Mouse (Mus musculus) intestine, embryonic 14.5 days (tissue): ENCODE results near the gene Lamp1. TPM values are rescaled to one million over a fixed set of nuclear protein-coding genes. Genes with fewer than 3 reads are reported as not detected.
"Not testable (repeated sequence)": the region's sequence is repeated elsewhere in the genome, so short reads cannot be mapped to it uniquely, and the experiment has no call there.

Experiments used
- ATAC-seq: fragments of 200-750 bp; cut with Nextera tagmentation; replicated peaks from 2 replicates; pipeline ENCODE4 v1.8.0; 2017; ENCODE audit warnings: low read depth, moderate number of reproducible peaks, moderate TSS enrichment, moderate library complexity; ENCODE audit not compliant: low FRiP score, low TSS enrichment
- DNase-seq: peaks from one replicate; pipeline ENCODE4 v3.0.0-alpha.2; 2018; ENCODE audit warnings: low spot score
- H3K27ac ChIP-seq: fragments of 300-500 bp; sonication (generic); 2 replicates; pipeline ENCODE4 v1.5.1; 2014; ENCODE audit warnings: low read depth, mild to moderate bottlenecking, control low read depth
- H3K27me3 ChIP-seq: fragments of 300-500 bp; sonication (generic); replicated peaks from 2 replicates; pipeline ENCODE4 v1.6.1; 2014; ENCODE audit warnings: low read length, control low read depth; ENCODE audit not compliant: control insufficient read depth, insufficient read depth
- H3K36me3 ChIP-seq: fragments of 300-500 bp; sonication (generic); 2 replicates; pipeline ENCODE4 v1.6.1; 2014; ENCODE audit warnings: low read length, control low read depth; ENCODE audit not compliant: control insufficient read depth, insufficient read depth
- H3K4me1 ChIP-seq: fragments of 300-500 bp; sonication (generic); replicated peaks from 2 replicates; pipeline ENCODE4 v1.6.1; 2014; ENCODE audit warnings: low read length, control low read depth, mixed read lengths; ENCODE audit not compliant: control insufficient read depth, insufficient read depth
- H3K4me2 ChIP-seq: fragments of 300-500 bp; sonication (generic); 2 replicates; pipeline ENCODE4 v1.6.1; 2014; ENCODE audit warnings: low read length
- H3K4me3 ChIP-seq: fragments of 300-500 bp; sonication (generic); 2 replicates; pipeline ENCODE4 v1.5.1; 2014; ENCODE audit warnings: low read depth, low read length, control low read depth, mixed read lengths
- H3K9ac ChIP-seq: fragments of 300-500 bp; sonication (generic); 2 replicates; pipeline ENCODE4 v1.6.1; 2014; ENCODE audit warnings: mild to moderate bottlenecking, low read length
- H3K9me3 ChIP-seq: fragments of 300-500 bp; sonication (generic); 2 replicates; pipeline ENCODE4 v1.6.1; 2016; ENCODE audit warnings: low read length, control low read depth; ENCODE audit not compliant: control insufficient read depth
- WGBS: fragments of 180-500 bp; shearing (Covaris S2); extraction: QIAGEN DNeasy Blood & Tissue Kit; methylation state at CpG from one replicate; pipeline ENCODE4 v1.1.7; 2014; 5-methylcytosine and 5-hydroxymethylcytosine counted together
- polyA plus RNA-seq: library from polyadenylated mRNA; unstranded; fragments of >200 nt; fragmentation: Nextera tagmentation; extraction: Ambion mirVana; gene quantifications from 2 replicates; pipeline ENCODE4 v1.2.1, GENCODE M21; 2014

Gene Lamp1
- polyA plus RNA-seq, 1 experiment from 2014 or later: 321 TPM

DNA sequence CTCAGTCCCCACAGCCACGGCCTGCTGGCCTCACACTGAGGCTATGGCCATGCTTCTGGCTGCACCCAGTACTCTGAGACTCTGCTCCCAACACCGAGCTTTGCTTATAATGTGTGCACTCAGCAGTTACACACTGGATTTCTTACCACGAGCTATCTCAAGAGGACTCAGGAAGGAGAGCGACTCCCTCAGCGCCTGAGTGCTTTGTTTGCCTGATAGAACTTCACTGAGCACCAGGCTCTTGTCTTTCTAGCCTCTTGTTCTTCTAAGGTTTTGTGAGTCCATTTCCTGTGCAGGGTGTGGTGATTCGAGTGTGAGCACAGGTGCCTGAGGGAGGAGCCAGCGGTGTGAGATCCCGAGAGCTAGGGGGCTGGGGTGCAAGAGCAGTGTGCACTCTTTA, 34.1 kb upstream of the Lamp1 start:
- Histone ChIP-seq H3K36me3 (peaks cover 86% of the 10 kb centered on the region), H3K4me3 (no peak overlapping the region), H3K4me1 (no peaks in the 10 kb centered on the region), H3K9me3 (no peaks in the 10 kb centered on the region), H3K9ac (no peak overlapping the region), H3K4me2 (no peak overlapping the region), H3K27me3 (no peaks in the 10 kb centered on the region), H3K27ac (no peak overlapping the region)
- WGBS: 90% methylated on average over 8 of the region's 8 CpGs
- DNase-seq (no peak), ATAC-seq (no peak)

DNA sequence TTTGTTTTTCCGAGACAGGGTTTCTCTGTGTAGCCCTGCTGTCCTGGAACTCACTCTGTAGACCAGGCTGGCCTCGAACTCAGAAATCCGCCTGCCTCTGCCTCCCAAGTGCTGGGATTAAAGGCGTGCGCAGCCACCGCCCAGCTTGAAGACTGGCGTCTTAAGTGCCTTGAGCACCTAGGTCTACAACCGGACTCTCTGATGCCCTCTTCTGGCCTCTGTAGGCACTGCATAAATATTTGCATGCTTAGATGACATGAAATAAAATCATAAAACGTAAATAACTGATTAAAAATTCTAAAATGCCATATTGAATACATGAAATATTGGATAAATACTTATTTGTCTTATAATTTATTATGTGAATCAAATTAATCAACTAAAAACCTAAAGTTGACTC, 26.7 kb upstream of the Lamp1 start:
- ATAC-seq, H3K4me2 ChIP-seq, H3K4me1 ChIP-seq, H3K9ac ChIP-seq, H3K27ac ChIP-seq, H3K9me3 ChIP-seq, H3K27me3 ChIP-seq, H3K4me3 ChIP-seq: not testable (repeated sequence)
- DNase-seq: peak; percentile 75
- peaks cover 99% of the 10 kb centered on the region for H3K36me3 ChIP-seq
- WGBS: 72% methylated on average over 9 of the region's 9 CpGs

DNA sequence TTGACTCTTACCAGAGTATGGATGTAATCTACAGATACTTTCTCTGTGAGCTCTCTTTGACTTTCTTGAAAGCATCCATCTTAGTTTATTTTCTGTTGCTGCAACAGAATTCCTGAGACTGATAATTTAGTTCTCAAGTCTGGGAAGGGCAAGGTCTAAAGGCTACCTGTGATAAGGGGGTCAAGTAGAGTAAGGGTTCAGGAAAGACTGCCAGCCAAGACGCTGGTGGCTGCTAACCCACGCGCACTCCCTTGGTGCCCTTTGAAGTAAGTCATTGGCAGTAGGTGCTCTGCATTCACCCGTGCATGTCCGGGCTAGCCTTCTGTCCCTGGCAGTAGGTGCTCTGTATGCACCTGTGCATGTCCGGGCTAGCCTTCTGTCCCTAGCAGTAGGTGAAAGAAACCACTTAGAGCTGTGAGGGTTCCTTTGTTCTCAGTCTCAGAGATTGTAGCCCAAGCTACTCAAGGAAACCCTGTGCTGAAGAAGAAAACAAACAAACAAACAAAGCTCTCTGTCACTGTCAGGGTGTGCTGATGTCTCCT, 19.2 kb upstream of the Lamp1 start:
- Histone ChIP-seq H3K27me3 (no peaks in the 10 kb centered on the region), H3K4me1 (no peaks in the 10 kb centered on the region), H3K9ac (no peak overlapping the region), H3K4me2 (no peak overlapping the region), H3K36me3 (peaks cover 99% of the 10 kb centered on the region), H3K4me3 (no peak overlapping the region), H3K27ac (no peak overlapping the region), H3K9me3 (no peaks in the 10 kb centered on the region)
- ATAC-seq (no peak), DNase-seq (no peak)
- WGBS: 94% methylated on average over 6 of the region's 6 CpGs

DNA sequence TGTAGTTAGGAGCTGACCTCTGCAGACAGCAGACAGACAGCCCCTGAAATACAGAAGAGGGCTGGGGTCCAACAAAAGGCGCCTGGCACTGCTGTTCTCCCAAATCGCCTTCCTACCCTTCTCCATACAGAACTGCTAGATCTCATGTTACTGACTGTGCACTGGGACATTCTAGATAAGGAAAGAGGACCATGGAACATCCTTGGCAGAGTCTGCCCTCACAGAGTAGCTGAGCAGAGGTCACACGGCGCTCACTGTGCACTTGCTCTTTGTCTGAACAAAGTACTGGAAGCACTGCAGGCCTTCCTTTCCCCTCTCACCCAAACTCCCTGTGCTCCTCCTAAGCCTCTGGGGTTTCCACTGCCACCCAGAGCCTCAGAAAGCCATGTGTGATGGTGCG, 17.3 kb upstream of the Lamp1 start:
- Histone ChIP-seq H3K4me1 (no peaks in the 10 kb centered on the region), H3K27ac (no peak overlapping the region), H3K27me3 (no peaks in the 10 kb centered on the region), H3K4me2 (no peak overlapping the region), H3K9me3 (no peaks in the 10 kb centered on the region), H3K9ac (no peak overlapping the region), H3K36me3 (peaks cover 99% of the 10 kb centered on the region), H3K4me3 (no peak overlapping the region)
- 93% methylated on average over 5 of the region's 5 CpGs for WGBS
- no peak for ATAC-seq
- DNase-seq: no peak

DNA sequence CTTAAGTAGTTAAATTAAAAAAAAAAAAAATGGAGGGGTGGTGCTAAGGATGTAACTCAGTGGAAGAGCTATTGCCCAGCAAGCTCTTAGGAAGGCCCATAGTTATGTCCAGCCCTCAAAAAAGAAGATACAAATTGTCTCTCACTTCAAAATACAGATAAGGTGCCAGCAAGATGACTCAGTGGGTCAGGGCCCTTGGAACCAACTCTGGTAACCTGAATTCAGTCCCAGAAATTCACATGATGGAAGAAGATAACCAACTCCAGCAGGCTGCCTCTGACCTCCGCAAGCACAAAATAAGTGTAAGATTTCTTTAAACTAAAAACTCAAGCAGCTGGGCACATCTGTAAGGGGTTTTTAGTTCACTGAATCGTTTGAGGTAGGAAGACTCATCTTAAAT, 10.5 kb upstream of the Lamp1 start:
- no peak overlapping the region for H3K9ac ChIP-seq
- H3K9me3 ChIP-seq: no peaks in the 10 kb centered on the region
- no peak overlapping the region for H3K27ac ChIP-seq
- H3K4me1 ChIP-seq: no peaks in the 10 kb centered on the region
- H3K36me3 ChIP-seq: peaks cover 49% of the 10 kb centered on the region
- ATAC-seq (no peak), DNase-seq (no peak)
- H3K4me3 ChIP-seq: no peak overlapping the region
- WGBS: 84% methylated on average over 2 of the region's 2 CpGs
- no peaks in the 10 kb centered on the region for H3K27me3 ChIP-seq
- no peak overlapping the region for H3K4me2 ChIP-seq

- peaks cover 42% of the 10 kb centered on the region for H3K36me3 ChIP-seq
Observed at GRCm38 (mm10) chr8:13149287-13149686, 9.7 kb upstream of the Lamp1 start.

DNA sequence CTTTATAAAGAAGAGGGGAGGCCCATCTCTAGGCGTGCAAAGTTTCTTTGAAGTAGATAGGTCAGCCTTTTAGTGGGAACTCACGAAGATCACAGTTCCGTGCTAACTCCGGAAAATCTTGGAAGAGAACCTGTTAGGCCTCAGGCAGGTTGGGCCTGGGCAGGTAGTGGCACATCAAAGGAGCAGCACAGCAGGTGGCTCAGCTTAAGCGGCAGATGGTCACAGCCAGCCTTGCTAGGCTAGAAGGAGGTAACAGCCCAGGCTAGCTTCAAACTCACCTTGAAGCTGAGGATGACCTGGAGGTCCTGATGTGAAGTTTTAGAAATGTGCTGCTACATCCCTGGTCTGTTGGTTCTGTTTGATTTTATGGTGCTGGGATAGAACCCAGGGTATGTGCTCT, 9.1 kb upstream of the Lamp1 start:
- Histone ChIP-seq H3K4me1 (no peaks in the 10 kb centered on the region), H3K36me3 (peaks cover 36% of the 10 kb centered on the region), H3K4me2 (no peak overlapping the region), H3K27ac (no peak overlapping the region), H3K4me3 (no peak overlapping the region), H3K27me3 (no peaks in the 10 kb centered on the region), H3K9me3 (no peaks in the 10 kb centered on the region), H3K9ac (no peak overlapping the region)
- no peak for ATAC-seq
- no peak for DNase-seq
- WGBS: 44% methylated on average over 5 of the region's 5 CpGs

More at GRCm38 (mm10) chr8:13149287-13149686, 9.7 kb upstream of the Lamp1 start:
- H3K27me3 ChIP-seq: no peaks in the 10 kb centered on the region
- no peak overlapping the region for H3K27ac ChIP-seq
- DNase-seq: no peak
- no peak overlapping the region for H3K9ac ChIP-seq
- H3K9me3 ChIP-seq: no peaks in the 10 kb centered on the region
- H3K4me2 ChIP-seq: no peak overlapping the region
- no peaks in the 10 kb centered on the region for H3K4me1 ChIP-seq
- no peak overlapping the region for H3K4me3 ChIP-seq
- no peak for ATAC-seq
- 88% methylated on average over 2 of the region's 2 CpGs for WGBS

- no peaks in the 10 kb centered on the region for H3K4me1 ChIP-seq
- H3K27me3 ChIP-seq: no peaks in the 10 kb centered on the region
- H3K4me2 ChIP-seq: no peak overlapping the region
- H3K9ac ChIP-seq: no peak overlapping the region
- no peak for ATAC-seq
- peaks cover 26% of the 10 kb centered on the region for H3K36me3 ChIP-seq
- no peak overlapping the region for H3K4me3 ChIP-seq
- DNase-seq: no peak
- no peaks in the 10 kb centered on the region for H3K9me3 ChIP-seq
- no peak overlapping the region for H3K27ac ChIP-seq
- 91% methylated on average over 2 of the region's 2 CpGs for WGBS
Observed at GRCm38 (mm10) chr8:13150929-13151328, 8.0 kb upstream of the Lamp1 start.

DNA sequence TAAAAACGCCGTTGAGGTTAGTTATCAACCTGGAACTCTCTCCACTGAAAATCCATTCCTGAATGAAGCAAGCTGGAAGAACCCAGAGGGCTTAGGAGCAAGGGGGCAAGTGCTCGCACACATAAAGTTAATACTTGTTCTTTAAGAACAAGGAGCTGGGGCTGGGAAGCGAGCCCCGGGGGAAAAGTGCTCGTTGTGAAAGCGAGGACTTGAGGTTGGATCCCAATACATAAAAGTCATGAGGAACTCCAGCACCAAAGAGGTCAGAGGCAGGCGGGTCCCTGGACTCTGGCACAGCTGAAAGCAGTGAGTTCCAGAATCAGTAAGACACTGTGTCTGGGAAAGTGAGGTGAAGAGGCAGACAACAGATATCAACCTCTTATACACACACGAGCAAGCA, 4.9 kb upstream of the Lamp1 start:
- H3K9me3 ChIP-seq: no peaks in the 10 kb centered on the region
- DNase-seq: no peak
- no peak overlapping the region for H3K4me2 ChIP-seq
- H3K36me3 ChIP-seq: peaks cover 2% of the 10 kb centered on the region; the same call in 1 of the 2 replicates
- WGBS: 86% methylated on average over 9 of the region's 9 CpGs
- no peaks in the 10 kb centered on the region for H3K27me3 ChIP-seq
- no peaks in the 10 kb centered on the region; the same call in 1 of the 2 replicates for H3K4me1 ChIP-seq
- ATAC-seq: no peak
- no peak overlapping the region for H3K4me3 ChIP-seq
- H3K9ac ChIP-seq: no peak overlapping the region
- no peak overlapping the region for H3K27ac ChIP-seq
